In genomic region chr3:88150999-88151364, GRCm38 (mm10) we compare ENCODE assay signal across 9 mouse cellular contexts. TPM values are rescaled to one million over a fixed set of nuclear protein-coding genes. Genes with fewer than 3 reads are reported as not detected.
DNase-seq lines count a peak whose midpoint lies in the region; ATAC-seq and TF ChIP-seq lines count a peak whose summit lies in the region.
"Had no signal": no experiment of that assay in that cellular context is flagged by ENCODE, and none has a peak within 500 bp of the region (broad histone marks: within the 10 kb centered on the region; RNA-seq: fewer than 3 reads in every experiment).

No protein-coding gene starts in this region.

- H3K9me3 ChIP-seq in heart, embryonic 11.5 days (replicated peaks; ENCODE audit: control insufficient read depth, low read length): no peaks in the 10 kb centered on the region
- no peaks in the 10 kb centered on the region for H3K9me3 ChIP-seq in hindbrain, embryonic 13.5 days
- H3K9me3 ChIP-seq in midbrain, embryonic 12.5 days: no peaks in the 10 kb centered on the region
- H3K9me3 ChIP-seq: lung, embryonic 15.5 days had no signal

- H3K27ac ChIP-seq in heart, embryonic 11.5 days (ENCODE audit: low read depth, low read length): peak overlapping the region; percentile 100
- H3K27ac ChIP-seq in hindbrain, embryonic 13.5 days: peak overlapping the region; percentile 92
- H3K27ac ChIP-seq in midbrain, embryonic 12.5 days (replicated peaks): peak overlapping the region; percentile 86

- no peaks in the 10 kb centered on the region for H3K27me3 ChIP-seq in heart, embryonic 11.5 days (ENCODE audit: control insufficient read depth, insufficient read depth, low read length)
- H3K27me3 ChIP-seq in hindbrain, embryonic 13.5 days: no peaks in the 10 kb centered on the region
- no peaks in the 10 kb centered on the region for H3K27me3 ChIP-seq in midbrain, embryonic 12.5 days
- H3K27me3 ChIP-seq: lung, embryonic 15.5 days had no signal

- H3K36me3 ChIP-seq in heart, embryonic 11.5 days (ENCODE audit: control insufficient read depth, insufficient read depth, low read length): no peaks in the 10 kb centered on the region
- peaks cover 4% of the 10 kb centered on the region for H3K36me3 ChIP-seq in hindbrain, embryonic 13.5 days
- peaks cover 5% of the 10 kb centered on the region for H3K36me3 ChIP-seq in midbrain, embryonic 12.5 days

- peak overlapping the region; percentile 81 for H3K4me2 ChIP-seq in heart, embryonic 11.5 days
- peak overlapping the region; percentile 45 for H3K4me2 ChIP-seq in hindbrain, embryonic 13.5 days
- H3K4me2 ChIP-seq in midbrain, embryonic 12.5 days (replicated peaks): peak overlapping the region; percentile 28; the same call in 1 of the 2 replicates

- H3K4me1 ChIP-seq in heart, embryonic 11.5 days (ENCODE audit: control insufficient read depth, insufficient read depth, low read length): peaks cover 67% of the 10 kb centered on the region
- H3K4me1 ChIP-seq in hindbrain, embryonic 13.5 days (replicated peaks): peaks cover 78% of the 10 kb centered on the region
- peaks cover 71% of the 10 kb centered on the region for H3K4me1 ChIP-seq in midbrain, embryonic 12.5 days
- H3K4me1 ChIP-seq in lung, adult 2 months (ENCODE audit: control insufficient read depth, insufficient read depth, low read length): peaks cover 53% of the 10 kb centered on the region

- no peak for ATAC-seq in heart, embryonic 11.5 days (replicated peaks; ENCODE audit: insufficient number of reproducible peaks, low FRiP score, low TSS enrichment)
- ATAC-seq in hindbrain, embryonic 13.5 days (ENCODE audit: low FRiP score): no peak
- ATAC-seq in midbrain, embryonic 12.5 days (ENCODE audit: low FRiP score, low read depth): no peak

- 52% methylated on average over 3 of the region's 3 CpGs for WGBS in heart, embryonic 11.5 days (ENCODE audit: insufficient replicate concordance)
- WGBS in hindbrain, embryonic 13.5 days: 50% methylated on average over 3 of the region's 3 CpGs
- 55% methylated on average over 3 of the region's 3 CpGs for WGBS in midbrain, embryonic 12.5 days
- 45% methylated on average over 3 of the region's 3 CpGs for WGBS in lung, adult 2 months

- peak overlapping the region; percentile 70; the same call in 1 of the 2 replicates for H3K9ac ChIP-seq in heart, embryonic 11.5 days (ENCODE audit: low read depth, low read length)
- peak overlapping the region; percentile 68 for H3K9ac ChIP-seq in hindbrain, embryonic 13.5 days
- peak overlapping the region; percentile 43; the same call in 1 of the 2 replicates for H3K9ac ChIP-seq in midbrain, embryonic 12.5 days (replicated peaks)

- no peak for TF ChIP-seq CTCF in lung, adult 2 months (IDR thresholded peaks at IDR 0.05; ENCODE audit: insufficient read depth, low read length)

- TF ChIP-seq POLR2A in lung, adult 2 months (IDR thresholded peaks at IDR 0.05; ENCODE audit: borderline replicate concordance, extremely low read depth, low read depth, low read length): no peak

- DNase-seq in heart, adult 18-20 months: no peak
- peak; percentile 39 for DNase-seq in T-cell, adult 2 months (ENCODE audit: low spot score)
- no peak for DNase-seq in frontal cortex, postnatal 14 days (ENCODE audit: low spot score in 2 of 2)
- no peak for DNase-seq in lung, adult 2 months
- DNase-seq in retina, postnatal 1 day: no peak

- H3K4me3 ChIP-seq in heart, embryonic 11.5 days (ENCODE audit: low read depth, low read length): no peak overlapping the region
- no peak overlapping the region for H3K4me3 ChIP-seq in hindbrain, embryonic 13.5 days
- H3K4me3 ChIP-seq in midbrain, embryonic 12.5 days: no peak overlapping the region
- H3K4me3 ChIP-seq in lung, adult 2 months (replicated peaks; ENCODE audit: extremely low read depth, low read depth, low read length): no peak overlapping the region
- H3K4me3 ChIP-seq: lung, embryonic 15.5 days had no signal

RNA-seq across cellular contexts. Expression of gene Mef2d, which starts 8.8 kb away (rescaled TPM):
- 39.8 and 45.1 TPM in 2 replicates for polyA plus RNA-seq in heart, embryonic 11.5 days (2014; fragmentation: Nextera tagmentation; extraction: Ambion mirVana)
- total RNA-seq in heart, adult 18-20 months (2021): 100 to 1,000 TPM; 120 TPM
- polyA plus RNA-seq in hindbrain, embryonic 13.5 days (2015; fragmentation: Nextera tagmentation; extraction: Ambion mirVana): 14.5 and 14.8 TPM in 2 replicates
- polyA plus RNA-seq in midbrain, embryonic 12.5 days (2016; fragmentation: Nextera tagmentation; extraction: Ambion mirVana): 15.1 and 17.6 TPM in 2 replicates
- 87.0 and 94.3 TPM in 2 replicates for polyA plus RNA-seq in lung, adult 2 months (2012; rRNA removed)

Comparison
In these comparisons a context has a peak if more than half of its experiments do, and no peak if none do; other contexts are left out.
1. H3K4me2 ChIP-seq: peak in every context shown above with its lines; median percentile 81 in heart, embryonic 11.5 days; 45 in hindbrain, embryonic 13.5 days; 28 in midbrain, embryonic 12.5 days.